Mouse (Mus musculus): ENCODE measurements around the gene Acyp1. TPM values are rescaled to one million over a fixed set of nuclear protein-coding genes. Genes with fewer than 3 reads are reported as not detected.
A peak's percentile ranks its signal among the peaks of the same experiment; 100 is the strongest.
"Not testable (repeated sequence)": the region's sequence is repeated elsewhere in the genome, so short reads cannot be mapped to it uniquely, and the experiment has no call there.

The Acyp1 gene
- polyA plus RNA-seq, 1 experiment from 2014 or later, result 53.3 TPM

DNA sequence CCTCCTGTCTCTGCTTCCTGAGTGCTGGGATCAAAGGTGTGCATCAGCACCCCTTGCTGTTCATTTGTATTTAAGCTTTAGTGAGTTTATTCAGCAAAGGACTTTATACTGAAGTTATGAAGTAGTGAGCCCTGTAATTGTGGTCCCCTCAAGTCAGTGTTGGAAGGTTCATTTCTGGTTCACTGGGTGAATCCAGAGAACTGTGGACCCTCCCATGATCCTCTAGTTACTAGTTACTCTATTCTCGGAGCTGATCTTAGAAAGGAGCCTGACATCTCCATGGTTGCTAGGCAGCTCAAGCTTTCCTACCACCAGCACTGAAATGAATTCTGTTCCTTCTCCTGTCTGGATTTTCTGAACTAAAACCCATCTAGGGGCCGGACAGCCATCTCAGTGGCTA is 7.3 kb upstream of the Acyp1 start:
- no peak for ATAC-seq (ENCODE audit: low FRiP score)

DNA sequence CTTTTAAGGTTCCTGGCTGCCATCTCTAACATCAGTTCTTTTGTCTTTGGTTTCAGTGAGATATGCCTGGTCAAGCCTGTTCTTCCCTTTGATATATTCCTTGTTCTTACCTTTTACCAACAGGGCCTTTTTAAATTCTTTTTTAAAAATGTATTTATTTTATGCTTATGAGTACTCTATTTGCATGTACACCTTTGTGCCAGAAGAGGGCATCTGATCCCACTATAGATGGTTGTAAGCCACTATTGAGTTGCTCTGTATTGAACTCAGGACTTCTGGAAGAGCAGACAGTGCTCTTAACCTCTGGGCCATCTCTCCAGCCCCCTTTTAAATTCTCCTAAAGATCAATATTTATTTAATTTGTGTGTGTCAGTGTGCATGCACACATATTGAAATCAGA is 4.7 kb upstream of the Acyp1 start:
- 0 out of 2 replicates have a peak, but pooled peaks cover 4% of the 10 kb centered on the region for H3K27me3 ChIP-seq (replicated peaks)
- no peaks in the 10 kb centered on the region; the same call in 1 of the 2 replicates for H3K9me3 ChIP-seq (replicated peaks)
- no peaks in the 10 kb centered on the region for H3K36me3 ChIP-seq
- H3K9ac ChIP-seq (replicated peaks), result no peak overlapping the region
- no peak overlapping the region for H3K4me2 ChIP-seq
- no peak for ATAC-seq (ENCODE audit: low FRiP score)
- peaks cover 22% of the 10 kb centered on the region for H3K4me1 ChIP-seq
- no peak overlapping the region for H3K4me3 ChIP-seq (replicated peaks)
- no peak overlapping the region for H3K27ac ChIP-seq (replicated peaks)

More for the DNA sequence above, 7.3 kb upstream of the Acyp1 start:
- 88% methylated on average over 2 of the region's 2 CpGs for WGBS
- H3K9ac ChIP-seq (replicated peaks), result no peak overlapping the region
- H3K4me1 ChIP-seq, result peaks cover 10% of the 10 kb centered on the region
- H3K27ac ChIP-seq (replicated peaks), result no peak overlapping the region
- no peak overlapping the region for H3K4me3 ChIP-seq (replicated peaks)
- no peaks in the 10 kb centered on the region; the same call in 1 of the 2 replicates for H3K9me3 ChIP-seq (replicated peaks)
- H3K27me3 ChIP-seq (replicated peaks), result no peaks in the 10 kb centered on the region
- H3K4me2 ChIP-seq, result no peak overlapping the region
- H3K36me3 ChIP-seq, result peaks cover 7% of the 10 kb centered on the region

DNA sequence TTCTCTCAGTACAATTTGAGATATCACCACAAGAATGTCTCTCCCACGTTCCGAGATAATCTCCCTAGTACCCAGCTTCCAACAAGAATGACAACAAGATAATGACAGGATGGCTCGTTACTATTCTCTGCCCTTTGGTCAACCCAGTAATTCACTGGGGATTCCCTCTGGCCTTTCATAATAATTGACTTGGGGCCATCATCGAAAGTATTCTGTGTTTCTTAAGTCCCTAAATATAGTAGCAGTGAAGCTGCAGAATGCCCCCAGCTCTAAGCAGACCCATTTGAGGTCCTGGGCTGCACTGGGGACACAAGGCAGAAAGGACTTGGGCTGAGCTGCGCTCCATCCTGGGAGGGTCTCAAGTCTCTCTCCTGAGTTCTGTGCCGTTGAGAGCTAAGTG is 4.0 kb upstream of the Acyp1 start:
- no peaks in the 10 kb centered on the region; the same call in 1 of the 2 replicates for H3K9me3 ChIP-seq (replicated peaks)
- H3K4me1 ChIP-seq, result peaks cover 21% of the 10 kb centered on the region
- 82% methylated on average over 6 of the region's 6 CpGs for WGBS
- H3K4me3 ChIP-seq (replicated peaks), result no peak overlapping the region
- no peak overlapping the region for H3K27ac ChIP-seq (replicated peaks)
- ATAC-seq (ENCODE audit: low FRiP score), result no peak
- H3K9ac ChIP-seq (replicated peaks), result no peak overlapping the region
- no peak overlapping the region for H3K4me2 ChIP-seq
- 0 out of 2 replicates have a peak, but pooled peaks cover 4% of the 10 kb centered on the region for H3K27me3 ChIP-seq (replicated peaks)
- H3K36me3 ChIP-seq, result no peaks in the 10 kb centered on the region

DNA sequence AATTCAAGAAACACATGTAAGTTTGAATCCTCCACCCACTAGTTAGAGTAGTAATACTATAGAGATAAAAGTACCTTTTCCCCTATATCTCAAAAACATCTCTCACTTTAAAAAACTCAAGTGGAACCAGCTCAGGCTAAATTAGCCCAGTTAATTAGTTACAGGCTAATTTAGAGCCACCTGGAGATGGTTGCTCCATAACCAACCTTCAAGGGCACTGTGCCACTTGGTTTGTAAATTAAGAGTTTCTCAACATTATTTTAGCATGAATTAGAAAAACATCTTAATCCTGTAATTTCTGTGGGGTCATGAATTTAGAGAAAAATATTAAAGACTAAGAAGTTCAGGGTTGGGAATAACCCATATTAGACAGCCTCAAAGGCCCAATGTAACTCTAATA is 3.3 kb upstream of the Acyp1 start:
- ATAC-seq (ENCODE audit: low FRiP score), result no peak
- Histone ChIP-seq H3K4me3 (replicated peaks) (no peak overlapping the region), H3K27ac (replicated peaks) (no peak overlapping the region), H3K36me3 (no peaks in the 10 kb centered on the region), H3K4me2 (no peak overlapping the region), H3K27me3 (replicated peaks) (0 out of 2 replicates have a peak, but pooled peaks cover 4% of the 10 kb centered on the region), H3K9ac (replicated peaks) (no peak overlapping the region), H3K9me3 (replicated peaks) (no peaks in the 10 kb centered on the region; the same call in 1 of the 2 replicates), H3K4me1 (peaks cover 21% of the 10 kb centered on the region)

DNA sequence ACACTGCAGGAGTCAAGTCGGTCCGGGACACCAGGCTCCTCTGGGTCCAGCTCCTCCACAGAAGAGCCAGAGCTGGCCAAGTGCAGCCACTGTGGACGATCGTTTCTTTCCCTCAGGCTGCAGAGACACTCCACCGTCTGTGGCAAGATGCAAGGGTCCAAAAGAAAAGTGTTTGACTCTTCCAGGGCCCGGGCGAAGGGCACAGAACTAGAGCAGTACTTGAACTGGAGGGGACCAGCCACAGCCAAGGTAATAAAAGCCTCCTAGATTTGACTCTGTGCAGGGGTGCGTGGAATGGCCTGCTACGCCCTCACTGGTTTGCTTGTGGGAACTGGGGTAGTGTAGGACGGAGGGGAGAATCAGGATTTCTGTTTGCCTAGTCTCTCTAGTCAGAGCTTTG is 2.4 kb upstream of the Acyp1 start:
- Histone ChIP-seq H3K36me3 (no peaks in the 10 kb centered on the region), H3K4me3 (replicated peaks) (no peak overlapping the region), H3K27me3 (replicated peaks) (0 out of 2 replicates have a peak, but pooled peaks cover 4% of the 10 kb centered on the region), H3K27ac (replicated peaks) (no peak overlapping the region), H3K4me1 (peaks cover 21% of the 10 kb centered on the region), H3K4me2 (0 out of 2 replicates have a peak overlapping the region, but pooled peaks have one; percentile 15), H3K9ac (replicated peaks) (no peak overlapping the region), H3K9me3 (replicated peaks) (no peaks in the 10 kb centered on the region; the same call in 1 of the 2 replicates)
- WGBS, result 83% methylated on average over 10 of the region's 10 CpGs
- ATAC-seq (ENCODE audit: low FRiP score), result no peak

DNA sequence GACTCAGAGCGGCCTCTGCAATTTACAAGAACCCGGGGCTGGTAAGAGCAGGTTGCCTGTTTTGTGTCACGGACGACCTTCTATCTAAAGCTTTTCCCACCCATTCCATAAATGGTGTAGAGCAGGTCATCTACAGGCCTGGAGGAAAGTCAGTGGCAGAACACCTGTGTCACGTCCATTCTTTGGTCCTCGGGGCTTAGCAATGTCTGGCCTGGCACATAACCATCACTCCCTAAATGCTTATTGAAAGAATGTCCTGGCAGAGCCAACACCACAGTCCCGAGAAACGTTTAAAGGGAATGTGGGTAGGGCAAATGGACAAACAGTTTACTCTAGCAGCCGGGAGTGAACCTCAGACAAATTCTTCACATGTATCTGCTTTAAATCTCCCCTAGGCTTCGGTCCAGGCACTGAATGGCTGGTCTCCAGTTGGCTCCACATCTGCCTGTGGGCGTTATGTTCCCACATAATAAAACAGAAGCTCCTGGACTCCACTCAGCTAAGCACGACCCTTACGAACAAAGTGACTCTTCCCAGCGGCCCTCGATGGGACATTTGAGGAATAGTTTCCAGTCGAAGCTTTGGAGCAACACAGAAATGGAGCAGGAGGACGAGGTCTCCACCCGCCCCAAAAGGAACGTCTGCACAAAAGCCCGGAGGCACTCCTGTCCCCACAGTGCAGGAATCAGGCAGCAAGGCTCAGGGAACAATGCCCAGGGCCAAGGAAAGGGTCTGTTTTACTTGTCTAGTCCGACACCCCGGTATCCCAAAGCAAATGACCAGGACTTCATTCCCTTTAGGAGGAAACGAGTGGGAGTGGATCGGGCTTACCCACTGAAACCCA is 1.1 kb upstream of the Acyp1 start:
- H3K27ac ChIP-seq (replicated peaks), result peak overlapping the region; percentile 58
- peak overlapping the region; percentile 93 for H3K4me2 ChIP-seq
- H3K4me1 ChIP-seq, result peaks cover 21% of the 10 kb centered on the region
- no peaks in the 10 kb centered on the region; the same call in 1 of the 2 replicates for H3K9me3 ChIP-seq (replicated peaks)
- H3K27me3 ChIP-seq (replicated peaks), result 0 out of 2 replicates have a peak, but pooled peaks cover 4% of the 10 kb centered on the region
- ATAC-seq (ENCODE audit: low FRiP score), result peak; percentile 14; the same call in 1 of the 2 replicates
- 56% methylated on average over 24 of the region's 24 CpGs for WGBS
- H3K4me3 ChIP-seq (replicated peaks), result peak overlapping the region; percentile 51
- H3K36me3 ChIP-seq, result no peaks in the 10 kb centered on the region
- 0 out of 2 replicates have a peak overlapping the region, but pooled peaks have one; percentile 55 for H3K9ac ChIP-seq (replicated peaks)

DNA sequence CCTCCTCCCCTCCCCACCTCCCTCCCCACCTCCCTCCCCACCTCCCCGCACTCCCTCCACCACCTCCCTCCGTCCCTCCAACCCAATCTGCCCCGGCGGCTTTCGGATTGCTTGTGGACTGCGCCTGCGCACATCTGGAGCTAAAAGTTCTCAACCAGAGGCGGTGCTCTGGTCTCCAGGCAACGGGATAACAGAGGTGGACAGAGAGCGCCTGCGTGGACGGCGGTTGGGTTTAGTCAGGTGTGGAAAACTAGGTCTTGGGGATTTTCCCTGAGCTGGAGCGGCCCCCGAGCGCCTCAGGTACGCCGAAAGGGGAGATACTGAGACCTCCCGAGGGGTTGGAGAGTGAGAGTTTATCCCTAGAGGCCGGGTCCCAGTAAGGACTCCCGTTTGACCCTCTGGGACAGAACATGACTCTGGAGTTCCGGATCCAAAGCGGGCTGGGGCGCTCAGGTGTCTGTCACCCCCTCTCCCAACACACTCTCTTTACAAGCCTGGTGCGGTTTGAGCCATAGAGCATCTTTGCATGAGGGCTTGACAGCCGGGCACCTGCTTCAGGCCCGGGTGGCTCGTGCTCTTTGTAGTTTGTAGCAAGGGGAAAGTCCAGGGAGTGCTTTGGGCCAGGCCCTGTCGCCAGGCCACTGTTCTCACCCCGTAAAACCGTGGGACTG is 383 bp upstream of the Acyp1 start, which contains the start of gene Zc2hc1c:
Gene Zc2hc1c (plus strand): TSS at position 106 of the 671 bp plus-strand sequence.
- Histone ChIP-seq H3K4me3 (replicated peaks) (peak within 1 kb of the TSS; percentile 51), H3K4me2 (peak within 1 kb of the TSS; percentile 93), H3K36me3 (no peaks in the 10 kb centered on the region), H3K9ac (replicated peaks) (peak within 1 kb of the TSS; percentile 55), H3K27ac (replicated peaks) (peak within 1 kb of the TSS; percentile 58), H3K9me3 (replicated peaks) (no peaks in the 10 kb centered on the region), H3K27me3 (replicated peaks) (0 out of 2 replicates have a peak, but pooled peaks cover 4% of the 10 kb centered on the region), H3K4me1 (peaks cover 21% of the 10 kb centered on the region)
- WGBS, result 4% methylated on average over 30 of the region's 31 CpGs
- peak; percentile 93 for ATAC-seq (ENCODE audit: low FRiP score)

DNA sequence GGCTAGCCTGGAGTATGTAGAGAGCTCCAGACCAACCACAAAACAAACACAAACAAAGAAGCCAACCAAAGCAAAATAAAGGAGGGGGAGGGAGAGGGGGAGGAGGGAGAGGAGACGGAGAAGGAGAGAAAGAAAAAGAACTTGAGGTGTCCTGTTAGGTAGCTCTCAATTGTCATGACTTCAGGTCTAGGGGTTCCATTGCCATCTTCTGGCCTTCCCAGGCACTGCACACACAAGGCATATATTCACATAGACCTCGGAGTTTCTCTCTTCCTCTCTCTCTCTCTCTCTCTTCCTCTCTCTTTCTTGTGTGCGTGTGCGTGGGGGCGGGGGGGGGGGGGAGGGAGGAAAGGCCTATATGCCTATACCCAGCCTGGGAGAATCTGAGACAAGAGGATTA is 1.3 kb downstream of the Acyp1 start:
- Histone ChIP-seq H3K4me3 (replicated peaks) (no peak overlapping the region), H3K27me3 (replicated peaks) (0 out of 2 replicates have a peak, but pooled peaks cover 4% of the 10 kb centered on the region), H3K36me3 (no peaks in the 10 kb centered on the region), H3K9me3 (replicated peaks) (no peaks in the 10 kb centered on the region), H3K4me1 (peaks cover 21% of the 10 kb centered on the region), H3K27ac (replicated peaks) (no peak overlapping the region), H3K9ac (replicated peaks) (no peak overlapping the region), H3K4me2 (no peak overlapping the region)
- 37% methylated on average over 3 of the region's 5 CpGs for WGBS
- no peak for ATAC-seq (ENCODE audit: low FRiP score)

DNA sequence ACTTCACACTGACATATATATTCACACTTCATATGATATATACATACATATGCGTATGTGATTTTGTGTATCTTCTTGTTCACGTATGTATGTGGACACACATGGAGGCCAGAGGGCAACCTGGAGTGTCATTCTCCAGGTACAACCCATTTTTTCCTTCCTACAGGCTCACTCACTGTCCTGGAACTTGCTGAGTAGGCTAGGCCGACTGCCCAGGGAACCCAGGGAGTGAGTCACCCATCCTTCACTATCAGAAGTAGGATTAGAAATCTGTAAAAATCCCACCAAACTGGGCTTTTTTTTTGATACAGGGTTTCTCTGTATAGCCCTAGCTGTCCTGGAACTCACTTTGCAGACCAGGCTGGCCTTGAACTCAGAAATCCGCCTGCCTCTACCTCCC is 3.2 kb downstream of the Acyp1 start:
- peaks cover 21% of the 10 kb centered on the region for H3K4me1 ChIP-seq
- H3K4me3 ChIP-seq (replicated peaks), result no peak overlapping the region
- H3K4me2 ChIP-seq, result no peak overlapping the region
- H3K9me3 ChIP-seq (replicated peaks), result no peaks in the 10 kb centered on the region
- no peak overlapping the region for H3K9ac ChIP-seq (replicated peaks)
- H3K27ac ChIP-seq (replicated peaks), result no peak overlapping the region
- H3K36me3 ChIP-seq, result no peaks in the 10 kb centered on the region
- WGBS, result 92% methylated on average over 4 of the region's 4 CpGs
- ATAC-seq (ENCODE audit: low FRiP score), result no peak
- H3K27me3 ChIP-seq (replicated peaks), result 0 out of 2 replicates have a peak, but pooled peaks cover 4% of the 10 kb centered on the region

DNA sequence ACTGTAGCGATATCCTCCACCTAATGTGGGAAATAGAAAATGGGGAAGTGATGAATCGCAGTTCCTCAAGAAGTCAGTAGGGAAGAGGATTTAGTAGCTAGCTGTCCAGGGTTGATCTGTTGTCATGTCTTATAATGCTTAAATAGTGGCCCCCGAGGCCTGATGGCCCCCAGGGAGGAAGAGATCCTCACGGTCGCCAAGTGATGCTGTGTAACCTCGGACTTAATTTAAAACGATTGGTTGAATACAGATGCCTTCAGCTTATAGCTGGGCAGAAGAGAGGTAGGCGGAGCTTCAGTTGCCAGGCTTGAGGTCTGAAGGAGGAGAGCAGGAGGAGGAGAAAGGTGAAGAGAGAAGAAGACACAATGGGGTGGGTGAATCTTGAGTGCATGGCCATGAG is 3.9 kb downstream of the Acyp1 start:
- Histone ChIP-seq H3K9me3 (replicated peaks) (no peaks in the 10 kb centered on the region), H3K4me3 (replicated peaks) (no peak overlapping the region), H3K27ac (replicated peaks) (no peak overlapping the region), H3K9ac (replicated peaks) (no peak overlapping the region), H3K4me2 (no peak overlapping the region), H3K36me3 (no peaks in the 10 kb centered on the region), H3K4me1 (peaks cover 20% of the 10 kb centered on the region), H3K27me3 (replicated peaks) (no peaks in the 10 kb centered on the region)
- 76% methylated on average over 8 of the region's 8 CpGs for WGBS
- ATAC-seq (ENCODE audit: low FRiP score), result no peak

DNA sequence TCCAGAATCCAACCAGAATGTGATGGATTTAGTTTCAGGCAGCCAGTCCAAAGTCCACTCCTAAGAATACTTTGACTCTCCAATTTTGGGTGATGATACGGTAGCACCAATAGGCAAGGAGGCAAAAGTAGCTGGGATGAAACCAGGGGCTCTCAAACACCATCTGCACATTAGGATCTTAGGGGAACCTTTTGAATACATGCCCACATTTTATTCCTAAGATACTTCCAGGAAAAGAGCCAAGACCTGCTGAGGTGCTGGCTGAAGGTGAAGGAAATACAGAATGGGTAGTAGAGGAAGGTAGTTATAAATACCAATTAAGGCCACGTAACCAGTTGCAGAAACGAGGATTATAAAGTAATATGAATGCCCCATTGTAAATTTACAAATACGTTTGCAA is 6.5 kb downstream of the Acyp1 start:
- not testable (repeated sequence) for H3K4me3 ChIP-seq (replicated peaks); H3K9ac ChIP-seq (replicated peaks); H3K36me3 ChIP-seq; H3K27ac ChIP-seq (replicated peaks); H3K4me1 ChIP-seq; H3K27me3 ChIP-seq (replicated peaks); H3K9me3 ChIP-seq (replicated peaks); H3K4me2 ChIP-seq; ATAC-seq (ENCODE audit: low FRiP score)
- WGBS, result 85% methylated on average over 2 of the region's 4 CpGs
